Mouse (Mus musculus): ENCODE data around the gene Zfp644. TPM values are rescaled to one million over a fixed set of nuclear protein-coding genes. Genes with fewer than 3 reads are reported as not detected.

Zfp644 gene
- total RNA-seq, 2 experiments from 2014 or later, result 113 to 118 TPM

DNA sequence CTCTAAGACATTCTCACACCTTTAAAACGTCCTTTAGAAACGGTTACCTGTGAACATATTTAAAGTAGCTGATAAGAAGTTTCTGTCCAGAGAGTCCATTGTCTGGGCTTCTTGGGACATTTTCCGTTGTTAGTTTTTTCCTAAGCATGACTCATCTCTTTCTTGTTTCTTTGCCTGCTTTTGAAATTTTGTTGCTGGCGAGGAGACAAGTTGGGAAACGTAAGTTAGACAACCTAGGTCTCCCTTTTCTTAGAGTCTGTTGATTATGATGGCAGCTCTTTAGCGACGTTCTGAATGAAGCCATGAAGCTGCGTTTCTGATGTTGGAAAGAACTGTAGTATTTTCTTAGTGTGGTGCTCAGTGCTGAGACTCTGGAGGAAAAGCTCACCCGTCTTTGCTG, 108.1 kb downstream of the Zfp644 start:
- no peak for DNase-seq (ENCODE audit: extremely low spot score in 1 of 2, low spot score in 2 of 2)
- intact Hi-C loops (cut with DNase I), result no loop called here
- Histone ChIP-seq H3K27ac (no peak overlapping the region), H3K4me3 (no peak overlapping the region)
- TF ChIP-seq CTCF (IDR thresholded peaks at IDR 0.05), result no peak

DNA sequence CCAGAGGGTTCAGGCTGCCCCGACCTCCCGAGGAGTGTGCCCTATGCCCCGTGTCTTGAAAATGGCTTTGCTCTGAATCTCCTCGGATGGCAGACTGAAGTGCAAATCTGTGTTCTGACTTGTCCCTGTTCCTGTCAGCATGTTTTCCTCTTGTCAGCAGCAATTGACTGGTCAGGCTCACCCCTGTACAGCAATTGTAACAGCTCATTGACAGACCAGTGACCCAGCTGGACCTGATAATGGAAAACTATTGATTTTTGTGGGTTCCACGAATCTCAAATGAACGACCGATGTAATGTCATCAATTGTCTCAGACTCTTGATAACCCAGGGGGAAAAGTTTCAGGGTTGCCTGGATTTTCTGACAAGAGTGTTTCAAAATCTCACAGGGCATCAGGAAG, 116.1 kb downstream of the Zfp644 start:
- no peak overlapping the region for H3K4me3 ChIP-seq
- no peak for DNase-seq (ENCODE audit: extremely low spot score in 1 of 2, low spot score in 2 of 2)
- no peak overlapping the region for H3K27ac ChIP-seq
- TF ChIP-seq CTCF (IDR thresholded peaks at IDR 0.05), result no peak
- intact Hi-C loops (cut with DNase I), result no loop called here

DNA sequence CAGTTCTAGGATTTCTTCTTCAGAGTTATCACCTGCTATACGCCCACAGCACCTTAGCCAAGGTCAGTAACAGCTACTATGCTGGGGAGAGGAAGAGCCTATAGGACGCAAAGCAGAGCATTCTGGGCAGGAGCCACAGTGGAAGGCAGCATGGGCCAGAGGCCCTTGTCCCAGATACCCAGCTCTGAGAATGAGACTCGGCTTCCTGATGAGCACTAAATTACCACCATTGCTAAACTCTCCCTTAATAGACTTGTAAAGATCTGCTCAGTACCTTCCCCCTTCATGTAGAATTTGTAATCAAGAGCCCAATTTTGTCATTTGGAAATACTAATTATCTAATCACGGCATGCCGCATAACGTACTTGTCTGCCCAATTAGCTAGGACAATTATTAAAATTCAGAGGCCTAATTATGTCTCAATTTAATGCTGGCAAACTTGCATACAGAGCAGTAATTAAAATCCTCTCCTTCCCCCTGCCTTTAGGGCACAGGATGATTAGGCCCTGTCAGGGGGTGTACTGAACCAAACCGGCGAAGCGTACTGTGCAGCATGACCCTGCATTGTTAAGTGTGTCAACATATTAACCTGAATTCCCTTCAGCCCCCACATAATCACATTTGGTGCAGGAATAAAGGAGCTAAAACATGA, 119.7 kb downstream of the Zfp644 start:
- intact Hi-C loops (cut with DNase I), result no loop called here
- no peak for TF ChIP-seq CTCF (IDR thresholded peaks at IDR 0.05)

DNA sequence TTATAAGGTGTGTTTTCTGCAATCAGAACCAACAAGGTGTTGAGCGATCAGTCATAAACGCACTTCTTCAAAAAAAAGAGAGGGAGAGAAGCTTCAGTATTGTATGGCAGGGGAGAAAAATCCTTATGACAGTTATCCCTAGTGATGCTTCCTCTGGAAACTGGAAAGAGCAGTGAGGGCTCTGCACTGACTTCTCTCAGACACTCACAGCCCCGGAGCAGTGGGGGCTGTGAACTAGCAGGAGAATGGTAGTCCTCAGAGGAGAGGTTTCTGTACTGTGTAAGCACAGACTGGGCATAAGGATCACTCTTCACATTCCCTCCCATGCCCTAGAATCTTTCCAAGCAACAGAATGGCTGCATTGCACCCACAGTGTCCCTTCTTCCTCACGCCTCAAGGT, 122.0 kb downstream of the Zfp644 start:
- intact Hi-C loops (cut with DNase I), result no loop called here
- DNase-seq (ENCODE audit: extremely low spot score in 1 of 2, low spot score in 2 of 2), result no peak
- Histone ChIP-seq H3K4me3 (peak overlapping the region; percentile 63; the same call in 1 of the 2 replicates), H3K27ac (no peak overlapping the region)
- TF ChIP-seq CTCF (IDR thresholded peaks at IDR 0.05), result no peak

More for the DNA sequence above, 119.7 kb downstream of the Zfp644 start:
- H3K4me3 ChIP-seq, result no peak overlapping the region
- no peak for DNase-seq (ENCODE audit: extremely low spot score in 1 of 2, low spot score in 2 of 2)
- H3K27ac ChIP-seq, result no peak overlapping the region

DNA sequence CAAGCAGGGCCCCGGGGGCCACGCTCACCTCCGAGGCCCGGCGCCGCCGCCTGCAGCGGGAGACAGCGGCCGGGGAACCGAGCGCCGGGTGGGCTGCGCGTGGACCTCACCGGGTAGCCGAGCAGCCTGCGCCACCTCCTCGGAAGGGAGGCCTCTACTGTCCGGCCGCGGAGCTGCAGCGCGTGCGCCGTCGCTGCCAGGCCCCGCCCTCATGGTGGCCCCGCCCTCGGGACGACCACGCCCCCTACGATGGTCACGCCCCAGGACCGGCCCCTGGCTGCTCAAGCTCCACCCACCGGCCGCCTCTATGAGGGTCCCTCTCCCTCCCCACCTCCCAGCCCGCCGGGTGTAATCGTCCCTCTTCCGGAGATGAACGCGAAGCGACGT, 122.5 kb downstream of the Zfp644 start:
- intact Hi-C loops (cut with DNase I), result no loop called here
- peak; percentile 88 to 90 for DNase-seq (ENCODE audit: extremely low spot score in 1 of 2, low spot score in 2 of 2)
- H3K27ac ChIP-seq, result no peak overlapping the region
- TF ChIP-seq CTCF (IDR thresholded peaks at IDR 0.05), result peak; percentile 74
- peak overlapping the region; percentile 63 for H3K4me3 ChIP-seq

DNA sequence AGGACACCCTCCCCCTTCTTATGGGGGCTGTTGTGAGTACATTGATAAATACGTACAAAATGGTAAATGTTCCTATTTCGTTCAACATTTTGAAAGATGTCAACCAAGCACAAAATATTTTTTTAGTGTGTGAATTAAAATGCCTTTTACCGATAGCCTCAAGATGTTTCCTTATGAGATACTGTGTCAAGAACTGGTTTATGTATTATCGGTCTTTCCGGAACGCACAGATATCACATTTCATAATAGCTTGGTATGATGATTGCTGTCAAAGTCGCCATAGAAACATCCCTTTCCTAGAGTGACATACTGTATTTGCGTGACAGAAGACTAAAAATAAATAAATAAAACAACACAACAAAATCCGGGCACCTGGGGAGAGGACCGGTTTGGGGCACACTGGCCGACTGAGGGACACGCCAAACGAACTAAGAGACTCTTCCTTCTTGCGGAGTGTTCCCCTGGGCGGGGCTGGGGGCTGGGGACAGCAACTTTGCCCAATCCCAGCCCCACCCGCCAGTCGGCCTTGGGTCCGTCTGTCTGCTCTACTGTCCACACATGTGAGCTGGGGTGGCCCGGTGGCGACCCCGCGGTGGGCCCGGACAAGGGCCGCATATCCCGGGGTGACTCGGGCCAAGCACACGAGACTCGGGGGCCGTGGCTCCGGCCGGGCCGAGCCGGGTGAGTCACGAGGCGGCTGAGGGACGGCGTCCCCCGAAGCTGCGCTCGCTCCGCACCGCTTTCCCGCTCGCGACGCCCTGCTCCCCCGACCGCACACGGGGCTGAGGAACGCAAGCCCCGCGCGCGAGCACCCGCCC, 123.1 kb downstream of the Zfp644 start:
- peak in 1 of 2 experiments; percentile 21 for DNase-seq (ENCODE audit: extremely low spot score in 1 of 2, low spot score in 2 of 2)
- no peak for TF ChIP-seq CTCF (IDR thresholded peaks at IDR 0.05)
- Histone ChIP-seq H3K4me3 (peak overlapping the region; percentile 63), H3K27ac (no peak overlapping the region)
- intact Hi-C loops (cut with DNase I), result no loop called here

Other genes starting within 250 kb of the Zfp644 start
- under 1 TPM; 0.82 to 0.95 TPM for gene Barhl2, start 239.1 kb downstream of the Zfp644 start, total RNA-seq (2021)
- gene Gm17304, start 88.2 kb downstream of the Zfp644 start, total RNA-seq (2021), result not detected
- 1 to 10 TPM; 1.2 to 1.8 TPM for gene Hfm1, start 229.0 kb upstream of the Zfp644 start, total RNA-seq (2021)

Measured in left cerebral cortex, adult 2 months (tissue).